Mouse (Mus musculus) erythroid progenitor cell, adult 5-6 weeks (primary cell): ENCODE results near the gene Gm44805. TPM values are rescaled to one million over a fixed set of nuclear protein-coding genes. Genes with fewer than 3 reads are reported as not detected.
A peak's percentile ranks its signal among the peaks of the same experiment; 100 is the strongest.

Source experiments
- ATAC-seq: replicated peaks from 2 replicates; pipeline ENCODE4 v1.8.0; 2016; ENCODE audit warnings: moderate number of reproducible peaks, mild to moderate bottlenecking, moderate TSS enrichment, inconsistent platforms; ENCODE audit not compliant: poor library complexity, low FRiP score, severe bottlenecking
- total RNA-seq, 2 experiments: library from RNA; stranded (forward) in 1 of 2; stranded (reverse) in 1 of 2; fragments of 150-400 nt in 1 of 2; fragments of 186-747, 209-891 nt in 1 of 2; gene quantifications; 2 replicates each; pipeline versions ENCODE4 v1.2.3 to v1.2.4; 2015 to 2017; ENCODE audit warnings: low replicate concordance in 2 of 2

The Gm44805 gene
- total RNA-seq, 2 experiments from 2014 or later = not detected

DNA sequence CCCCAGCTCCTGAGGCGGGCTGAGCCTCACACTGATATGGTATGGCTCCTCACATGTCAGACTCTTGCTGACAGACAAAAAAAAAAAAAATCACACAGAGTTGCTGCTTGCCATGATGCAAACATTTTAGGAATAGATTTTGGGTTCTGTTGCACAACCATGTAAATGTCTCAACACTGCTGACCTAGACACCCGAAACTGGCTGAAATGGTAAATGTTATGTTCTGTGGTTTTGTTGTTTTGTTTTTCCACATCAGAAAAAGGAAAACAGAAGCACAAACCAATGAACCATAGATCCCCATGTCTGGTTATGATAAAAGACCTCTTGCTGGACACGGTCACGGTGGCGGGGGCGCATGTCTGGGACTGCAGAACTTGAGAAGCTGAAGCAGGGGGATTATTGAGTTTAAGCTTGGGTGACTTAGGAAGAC is 2.6 kb upstream of the Gm44805 start:
- no peak for ATAC-seq

GRCm38 (mm10) chr7:19682979-19683378 is 1.8 kb upstream of the Gm44805 start:
- ATAC-seq = no peak

DNA sequence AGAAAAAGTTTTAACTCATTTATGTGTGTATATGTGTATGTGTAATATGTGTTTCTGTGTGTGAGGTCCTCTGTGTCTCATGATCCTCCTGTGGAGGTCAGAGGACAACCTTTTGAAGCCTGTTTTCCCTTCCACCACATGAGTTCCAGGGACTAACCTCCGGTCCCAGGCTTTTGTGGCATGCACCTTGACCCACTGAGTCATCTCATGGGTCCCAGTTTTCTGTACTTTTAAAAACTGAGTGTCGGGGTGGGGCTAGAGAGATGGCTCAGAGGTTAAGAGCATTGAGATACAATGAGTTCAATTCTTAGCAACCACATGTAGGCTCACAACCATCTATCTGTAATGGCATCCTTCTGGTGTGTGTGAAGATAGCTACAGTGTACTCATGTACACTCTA is 521 bp downstream of the Gm44805 start:
- no peak for ATAC-seq

DNA sequence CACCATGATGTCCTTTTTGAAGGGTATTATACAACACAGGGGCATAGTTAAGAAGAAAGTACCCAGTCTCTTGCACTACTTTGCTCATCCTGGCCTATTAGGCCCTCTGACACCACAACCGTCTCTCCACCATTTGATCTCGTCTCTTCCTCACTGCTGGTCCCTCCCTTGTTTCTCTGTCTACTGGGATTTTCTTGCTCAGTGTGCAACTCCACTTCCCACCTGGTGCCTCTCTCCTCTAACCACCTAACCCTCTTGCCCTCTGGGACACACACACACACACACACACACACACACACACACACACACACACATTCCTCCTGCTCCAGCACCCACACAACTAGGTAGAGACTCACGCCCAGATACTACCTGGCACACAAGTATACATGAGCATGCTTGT is 2.3 kb downstream of the Gm44805 start:
- no peak for ATAC-seq

GRCm38 (mm10) chr7:19677872-19678271 is 3.4 kb downstream of the Gm44805 start, which contains the start of gene Apoc2:
Gene Apoc2, minus strand, starts transcription at chr7:19677941.
- no peak for ATAC-seq

- no peak for ATAC-seq
Measured at GRCm38 (mm10) chr7:19676662-19677061, 4.6 kb downstream of the Gm44805 start.

GRCm38 (mm10) chr7:19675824-19676223 is 5.4 kb downstream of the Gm44805 start:
- no peak for ATAC-seq

DNA sequence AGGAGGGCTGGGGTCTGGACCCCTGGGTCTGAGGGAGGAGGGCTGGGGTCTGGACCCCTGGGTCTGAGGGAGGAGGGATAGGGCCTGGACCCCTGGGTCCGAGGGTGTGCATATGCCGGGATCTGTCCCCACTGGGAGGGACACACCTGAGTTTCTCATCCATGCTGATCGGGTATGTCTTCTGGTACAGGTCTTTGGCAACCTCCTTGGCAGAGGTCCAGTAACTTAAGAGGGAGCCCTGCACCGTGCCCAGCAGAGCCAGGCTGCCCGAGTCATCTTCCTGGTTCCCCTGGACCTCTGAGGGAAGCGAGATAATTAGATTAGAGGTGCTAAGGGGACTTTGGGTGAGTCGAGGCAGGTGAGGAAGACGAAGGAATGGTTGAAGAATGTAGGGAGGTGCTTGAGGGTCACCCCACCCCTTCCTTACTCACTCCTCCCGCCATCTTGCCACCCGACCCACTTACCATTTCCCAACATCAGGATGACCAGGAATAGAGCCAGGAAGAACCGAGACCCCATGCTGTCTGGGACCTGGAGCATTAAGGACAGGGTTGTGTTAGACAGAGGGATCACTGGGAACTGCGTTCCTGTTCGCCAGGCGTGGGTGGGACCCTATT is 8.0 kb downstream of the Gm44805 start:
- no peak for ATAC-seq

- no peak for ATAC-seq
Measured at GRCm38 (mm10) chr7:19671511-19671910, 9.7 kb downstream of the Gm44805 start.

DNA sequence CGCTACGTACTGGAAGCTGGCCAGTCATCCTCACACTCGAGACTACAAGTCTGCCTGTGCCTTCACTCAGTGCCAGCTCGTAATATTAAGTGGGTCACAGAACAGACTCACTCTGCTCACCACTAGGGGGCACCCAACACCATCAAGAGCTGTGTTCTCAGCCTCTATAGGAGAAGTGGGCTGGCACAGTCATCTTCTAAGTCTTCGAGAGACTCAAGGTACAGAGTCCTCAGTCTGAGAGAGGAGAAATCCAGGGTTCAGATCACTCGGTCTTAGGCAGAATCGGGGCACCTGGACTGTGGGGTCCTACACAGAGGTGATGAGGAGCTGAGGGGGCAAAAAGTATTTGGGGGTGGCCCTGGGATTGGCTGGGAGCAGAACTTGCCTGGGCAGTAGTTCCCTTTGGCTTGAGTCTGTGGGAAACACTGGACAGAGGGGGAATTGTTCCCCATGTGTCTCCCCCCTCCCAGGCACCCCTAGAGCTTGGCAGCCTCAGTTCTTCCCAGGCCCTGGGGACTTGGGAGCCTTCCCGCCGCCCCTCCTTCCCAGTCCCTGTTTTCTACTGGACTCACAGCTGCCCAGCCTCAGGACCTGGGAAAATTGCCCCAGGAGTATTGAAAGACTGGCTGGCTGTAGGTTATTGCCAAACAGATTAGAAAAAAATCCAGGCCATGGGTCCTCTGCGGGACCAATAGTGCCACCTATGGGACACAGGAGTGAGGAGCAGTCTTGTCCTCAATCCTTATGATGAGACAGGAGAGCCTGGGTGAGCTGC is 12.1 kb downstream of the Gm44805 start:
- peak; percentile 53 for ATAC-seq

GRCm38 (mm10) chr7:19667434-19667833 is 13.8 kb downstream of the Gm44805 start:
- ATAC-seq = no peak

- no peak for ATAC-seq
Measured at GRCm38 (mm10) chr7:19666750-19667149, 14.5 kb downstream of the Gm44805 start.

DNA sequence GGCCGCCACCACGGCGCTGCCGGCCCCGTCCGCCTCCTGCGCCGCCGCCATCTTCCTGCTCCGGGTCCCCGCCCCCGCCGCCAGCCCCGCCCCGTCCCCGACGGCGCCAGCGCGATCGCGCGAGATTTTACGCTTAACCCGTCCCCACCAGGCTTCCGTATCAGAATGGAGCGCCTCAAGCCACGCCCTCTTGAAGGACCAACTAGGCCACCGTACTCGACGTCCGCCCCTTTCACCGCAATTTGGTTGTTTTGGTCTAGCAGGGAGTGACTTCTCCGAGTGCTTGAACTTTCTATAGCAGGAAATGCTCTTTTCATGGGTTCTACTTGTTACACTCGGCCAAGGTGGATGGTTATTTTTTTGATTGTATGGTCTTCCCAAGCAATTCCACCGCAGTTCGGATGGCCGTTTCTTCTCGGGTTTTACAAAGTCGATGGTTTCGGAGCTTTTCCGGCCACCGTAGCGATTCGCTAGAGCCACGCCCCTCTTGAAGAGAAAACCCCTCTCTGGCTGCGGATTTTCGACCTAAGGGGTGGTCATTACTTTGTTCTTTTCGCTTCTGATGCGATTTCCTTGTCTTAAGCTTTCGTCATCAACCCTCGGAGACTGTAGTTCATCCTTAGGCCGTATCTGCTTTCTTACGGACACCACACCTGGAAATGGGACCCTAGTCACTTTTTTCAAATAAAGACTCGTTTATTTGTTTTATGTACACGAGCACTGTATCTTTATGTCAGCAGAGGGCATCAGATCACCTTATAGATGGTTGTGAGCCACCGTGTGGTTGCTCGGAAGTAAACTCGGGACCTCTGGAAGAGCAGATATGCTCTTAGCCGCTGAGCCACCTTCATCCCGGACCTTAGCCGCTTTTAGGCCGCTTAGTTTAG is 16.0 kb downstream of the Gm44805 start, which contains the start of gene Clptm1:
Gene Clptm1, minus strand, starts transcription at position 79 of the 887 bp plus-strand sequence.
- ATAC-seq = peak; percentile 82

- ATAC-seq = peak; percentile 17
Measured at GRCm38 (mm10) chr7:19664455-19664954, 16.7 kb downstream of the Gm44805 start.

GRCm38 (mm10) chr7:19663940-19664339 is 17.3 kb downstream of the Gm44805 start:
- no peak for ATAC-seq

DNA sequence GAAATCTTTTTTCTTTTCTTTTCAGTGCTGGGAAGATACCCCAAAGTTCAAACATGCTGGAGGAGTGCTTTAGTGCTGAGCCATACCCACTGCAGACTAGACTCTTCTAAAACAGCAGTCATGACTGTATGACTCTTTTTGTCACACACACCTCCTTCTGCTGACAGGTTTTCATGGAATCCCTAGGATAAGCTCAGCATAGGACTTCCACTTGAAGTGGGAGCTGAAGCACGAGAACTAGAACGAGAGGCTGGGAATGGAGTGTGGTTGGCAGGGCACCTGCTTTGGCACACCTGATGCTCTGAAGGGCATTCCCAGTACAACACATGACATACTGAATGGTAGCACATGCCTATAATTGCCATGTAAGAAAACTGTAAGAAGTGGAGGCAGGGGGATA is 28.6 kb downstream of the Gm44805 start:
- no peak for ATAC-seq

DNA sequence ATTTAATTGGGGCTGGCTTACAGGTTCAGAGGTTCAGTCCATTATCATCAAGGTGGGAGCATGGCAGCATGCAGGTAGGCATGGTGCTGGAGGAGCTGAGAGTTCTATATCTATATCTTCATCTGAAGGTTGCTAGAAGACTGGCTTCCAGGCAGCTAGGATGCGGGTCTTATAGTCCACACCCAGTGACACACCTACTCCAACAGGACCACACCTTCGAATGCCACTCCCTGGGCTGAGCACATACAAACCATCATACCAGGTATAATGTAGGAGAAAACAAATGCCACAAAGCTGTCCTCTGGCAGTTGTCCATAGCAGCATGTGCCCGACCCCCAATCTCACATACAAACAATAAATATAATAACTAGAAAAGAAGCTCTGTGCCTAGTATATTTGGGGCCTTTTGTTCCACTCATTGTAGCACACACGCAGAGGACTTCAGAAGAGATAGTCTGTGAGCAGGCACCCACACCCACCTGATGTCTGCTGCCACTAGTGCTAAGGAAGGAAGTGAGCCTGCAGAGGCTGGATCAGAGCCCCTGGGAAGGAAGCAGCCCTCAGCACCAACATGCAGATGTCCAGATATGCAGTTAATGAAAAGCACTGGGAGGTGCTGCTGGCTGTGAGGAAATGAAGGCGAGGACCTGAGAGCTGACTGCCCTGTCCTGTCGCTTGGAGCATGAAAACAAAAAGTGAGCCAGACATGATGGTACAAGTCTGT is 30.0 kb downstream of the Gm44805 start:
- no peak; the same call in 1 of the 2 replicates for ATAC-seq

- no peak for ATAC-seq
Measured at GRCm38 (mm10) chr7:19641223-19641622, 40.0 kb downstream of the Gm44805 start.

DNA sequence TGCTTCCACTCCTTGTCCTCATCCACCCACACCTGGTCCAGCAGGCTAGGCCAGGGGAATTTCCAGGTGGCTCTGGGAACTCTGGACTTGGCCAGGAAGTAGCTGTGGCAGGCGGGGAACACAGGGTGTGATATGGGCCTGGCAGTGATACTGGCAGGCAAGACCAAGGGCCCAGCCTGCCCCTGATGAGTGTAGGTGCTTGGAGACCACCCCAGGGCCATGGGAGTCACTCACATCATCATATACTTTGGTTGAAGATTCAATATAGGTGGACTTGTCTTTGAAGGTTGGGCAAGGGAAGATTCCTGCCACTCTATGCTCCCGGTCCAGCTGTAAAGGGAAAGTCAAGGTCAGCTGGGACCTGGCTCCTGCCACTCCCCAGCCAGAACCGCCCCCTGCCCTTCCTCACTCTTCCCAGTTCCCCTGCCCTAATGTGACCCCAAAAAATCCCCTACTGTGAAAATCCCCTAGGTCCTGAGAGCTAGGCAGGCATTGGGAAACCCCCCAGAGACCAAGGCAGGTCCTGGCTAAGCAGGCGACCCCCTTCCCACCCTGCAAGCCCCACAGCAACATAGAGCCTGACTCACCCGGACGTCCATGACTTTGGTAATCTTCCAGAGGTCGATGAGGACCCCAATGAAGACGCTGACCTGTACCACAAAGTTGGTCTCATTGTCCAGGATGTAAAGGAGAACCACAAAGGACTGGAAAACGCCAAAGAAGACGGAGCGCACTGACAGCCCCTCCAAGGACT is 46.0 kb downstream of the Gm44805 start:
- ATAC-seq = no peak
